Mouse (Mus musculus) spleen, adult 2 months (tissue): ENCODE results near the gene Nop2. TPM values are rescaled to one million over a fixed set of nuclear protein-coding genes. Genes with fewer than 3 reads are reported as not detected.

Experiments used
- DNase-seq, 2 experiments: peaks; one replicate each; pipeline versions ENCODE4 v3.0.0 to v3.0.0-alpha.2; 2012 to 2021; ENCODE audit warnings: low spot score in 2 of 2, low read depth in 1 of 2
- H3K27ac ChIP-seq: fragments of 200-500 bp; 2 replicates; pipeline ENCODE4 v1.5.1; 2012; ENCODE audit warnings: low read length, inconsistent platforms; ENCODE audit not compliant: insufficient read depth
- H3K27me3 ChIP-seq: fragments of 200-500 bp; 2 replicates; pipeline ENCODE4 v1.6.1; 2012; ENCODE audit warnings: mild to moderate bottlenecking, moderate library complexity, low read length, inconsistent platforms; ENCODE audit not compliant: control insufficient read depth, insufficient read depth
- H3K36me3 ChIP-seq: fragments of 200-500 bp; 2 replicates; pipeline ENCODE4 v1.6.1; 2012; ENCODE audit warnings: mild to moderate bottlenecking, low read length, inconsistent platforms; ENCODE audit not compliant: control insufficient read depth, insufficient read depth
- H3K4me1 ChIP-seq: fragments of 200-500 bp; 2 replicates; pipeline ENCODE4 v1.6.1; 2011; ENCODE audit warnings: inconsistent platforms; ENCODE audit not compliant: control insufficient read depth, insufficient read depth, insufficient read length
- H3K4me3 ChIP-seq: fragments of 200-500 bp; 2 replicates; pipeline ENCODE4 v1.5.1; 2011; ENCODE audit warnings: mild to moderate bottlenecking, inconsistent platforms; ENCODE audit not compliant: insufficient read depth, insufficient read length; ENCODE audit errors: extremely low read depth
- CTCF ChIP-seq: fragments of 200-500 bp; IDR thresholded peaks from 2 replicates; pipeline ENCODE4 v1.5.1; 2011; ENCODE audit warnings: mild to moderate bottlenecking, inconsistent platforms; ENCODE audit not compliant: insufficient read depth, insufficient read length, insufficient replicate concordance; ENCODE audit errors: extremely low read depth
- POLR2A ChIP-seq: fragments of 200-500 bp; IDR thresholded peaks from 2 replicates; pipeline ENCODE4 v1.6.1; 2011; ENCODE audit warnings: low read depth, low read length, inconsistent platforms
- WGBS: fragments of 180-500 bp; shearing (Covaris S2); methylation state at CpG from one replicate; pipeline ENCODE4 v1.1.7; 2018; 5-methylcytosine and 5-hydroxymethylcytosine counted together
- polyA plus RNA-seq: library from polyadenylated mRNA; depleted of rRNA; stranded (reverse); fragments of >200 nt; gene quantifications from 2 replicates; pipeline ENCODE4 v1.2.3, GENCODE M21; 2012

Nop2 gene
- polyA plus RNA-seq, 1 experiment = 14.0 TPM

DNA sequence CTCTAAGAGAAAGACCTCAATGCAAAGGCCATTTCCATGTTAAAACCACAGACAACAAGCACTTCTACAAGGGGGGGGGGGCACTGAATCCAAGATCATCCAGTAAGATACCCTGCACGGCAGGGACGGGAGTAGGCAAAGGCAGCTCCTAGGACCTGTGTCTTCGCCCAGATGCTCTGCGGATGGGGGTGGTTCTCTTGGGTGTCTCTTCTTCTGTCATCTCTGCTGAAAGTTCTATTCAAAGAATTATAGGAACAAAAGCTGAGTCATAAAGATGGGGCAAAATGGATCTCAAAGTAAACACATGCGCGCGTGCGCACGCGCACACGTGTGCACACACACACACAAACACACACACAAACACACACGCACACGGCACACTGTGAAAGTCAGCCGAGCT lies 36.4 kb downstream of the Nop2 start:
- Histone ChIP-seq H3K27me3 (no peaks in the 10 kb centered on the region), H3K4me1 (peaks cover 10% of the 10 kb centered on the region; the same call in 1 of the 2 replicates), H3K4me3 (no peak overlapping the region), H3K27ac (no peak overlapping the region), H3K36me3 (peaks cover 12% of the 10 kb centered on the region)
- WGBS = 96% methylated on average over 14 of the region's 14 CpGs
- no peak for TF ChIP-seq CTCF
- TF ChIP-seq POLR2A = no peak
- no peak for DNase-seq

DNA sequence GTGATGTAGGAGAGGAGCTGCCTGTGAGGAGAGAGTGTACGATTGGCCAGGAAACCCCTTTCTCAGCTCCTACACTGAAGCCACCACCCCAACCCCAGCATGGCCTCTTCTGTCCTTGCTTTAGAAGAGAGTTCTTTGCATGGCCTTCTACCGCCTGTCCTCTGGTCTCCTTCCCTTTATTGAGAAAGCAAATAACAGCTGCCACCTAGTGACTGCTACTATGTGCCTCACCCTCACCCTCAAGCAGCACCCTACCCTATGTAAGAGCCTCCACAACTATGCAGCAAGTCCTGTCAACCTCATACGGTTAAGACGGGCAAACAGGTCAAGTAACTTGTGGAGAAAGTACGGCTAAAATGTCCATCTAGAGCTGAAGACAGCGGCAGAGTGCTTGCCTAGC lies 38.5 kb downstream of the Nop2 start:
- TF ChIP-seq POLR2A (no peak), CTCF (no peak)
- Histone ChIP-seq H3K27me3 (no peaks in the 10 kb centered on the region), H3K4me3 (no peak overlapping the region), H3K27ac (no peak overlapping the region), H3K36me3 (peaks cover 17% of the 10 kb centered on the region), H3K4me1 (no peaks in the 10 kb centered on the region; the same call in 1 of the 2 replicates)
- 87% methylated on average over 6 of the region's 6 CpGs for WGBS
- DNase-seq = no peak

DNA sequence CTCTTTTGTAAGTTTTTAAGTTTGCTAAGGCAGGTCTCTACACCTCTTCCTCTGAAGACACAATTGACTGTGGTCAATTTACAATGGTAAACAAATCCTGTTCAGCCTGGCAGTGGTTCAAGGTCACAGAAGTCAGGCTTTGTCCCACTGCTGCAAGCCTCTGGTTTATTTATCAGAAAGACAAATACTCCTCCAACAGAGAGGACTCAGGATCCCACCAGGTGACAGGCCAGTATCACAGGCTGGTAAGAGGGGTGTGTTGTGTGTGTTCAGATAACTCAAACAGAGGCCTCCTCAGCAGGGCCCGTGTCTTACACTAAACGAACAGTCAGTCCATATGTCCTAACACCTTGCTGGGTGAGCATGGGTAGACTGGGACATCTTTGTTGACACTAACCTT lies 40.8 kb downstream of the Nop2 start:
- Histone ChIP-seq H3K27me3 (no peaks in the 10 kb centered on the region), H3K4me1 (no peaks in the 10 kb centered on the region), H3K4me3 (no peak overlapping the region), H3K36me3 (peaks cover 28% of the 10 kb centered on the region), H3K27ac (no peak overlapping the region)
- no peak for TF ChIP-seq CTCF
- no peak for TF ChIP-seq POLR2A
- 100% methylated on average over 2 of the region's 2 CpGs for WGBS
- no peak for DNase-seq

DNA sequence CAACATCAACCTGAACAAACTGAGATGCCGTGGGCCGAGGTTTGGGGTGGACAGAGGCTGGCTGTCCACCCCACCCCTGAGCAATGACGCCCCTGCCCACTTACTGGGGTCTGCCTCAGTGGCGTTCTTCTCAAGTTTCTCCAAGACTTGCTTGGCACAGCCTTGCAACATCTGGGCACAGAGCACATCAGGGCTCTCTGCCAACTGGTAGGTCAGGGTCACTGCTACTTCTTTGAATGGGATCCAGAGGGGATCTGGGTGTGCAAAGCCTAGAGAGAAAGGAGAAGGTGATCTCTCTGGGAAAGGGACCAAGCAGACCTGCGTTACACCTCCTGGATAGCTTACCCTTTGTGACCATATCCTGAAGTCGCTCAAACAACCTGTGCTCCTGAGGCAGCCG lies 41.5 kb downstream of the Nop2 start:
- H3K36me3 ChIP-seq = peaks cover 32% of the 10 kb centered on the region

DNA sequence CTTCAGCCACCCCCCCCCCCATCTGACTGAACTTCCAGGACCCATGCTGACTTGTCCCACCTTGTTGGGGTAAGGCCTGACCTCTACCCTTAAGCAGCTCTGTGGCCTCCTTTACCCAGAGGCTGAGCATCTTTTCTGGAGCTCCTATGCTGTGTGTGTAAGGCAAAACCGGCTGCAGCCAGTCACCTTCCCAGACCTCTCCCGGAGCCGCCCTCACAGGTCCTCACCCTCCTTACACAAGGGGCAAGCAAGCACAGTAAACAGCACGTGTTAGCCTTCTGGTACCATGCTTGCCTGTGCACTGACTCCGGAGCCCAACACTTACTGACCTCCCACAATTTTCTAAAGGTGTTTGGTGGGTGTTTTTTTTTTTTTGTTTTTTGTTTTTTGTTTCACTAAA lies 43.8 kb downstream of the Nop2 start:
- peaks cover 38% of the 10 kb centered on the region for H3K36me3 ChIP-seq
- TF ChIP-seq POLR2A (no peak), CTCF (no peak)
- no peak overlapping the region for H3K27ac ChIP-seq
- no peak for DNase-seq
- H3K4me1 ChIP-seq = no peaks in the 10 kb centered on the region
- no peak overlapping the region for H3K4me3 ChIP-seq
- no peaks in the 10 kb centered on the region for H3K27me3 ChIP-seq
- WGBS = 98% methylated on average over 5 of the region's 5 CpGs

More for the DNA sequence above, 41.5 kb downstream of the Nop2 start:
- H3K27me3 ChIP-seq = no peaks in the 10 kb centered on the region
- no peak for DNase-seq
- H3K4me3 ChIP-seq = no peak overlapping the region
- H3K27ac ChIP-seq = no peak overlapping the region
- H3K4me1 ChIP-seq = no peaks in the 10 kb centered on the region
- TF ChIP-seq POLR2A = no peak
- TF ChIP-seq CTCF = no peak
- WGBS = 95% methylated on average over 7 of the region's 7 CpGs

DNA sequence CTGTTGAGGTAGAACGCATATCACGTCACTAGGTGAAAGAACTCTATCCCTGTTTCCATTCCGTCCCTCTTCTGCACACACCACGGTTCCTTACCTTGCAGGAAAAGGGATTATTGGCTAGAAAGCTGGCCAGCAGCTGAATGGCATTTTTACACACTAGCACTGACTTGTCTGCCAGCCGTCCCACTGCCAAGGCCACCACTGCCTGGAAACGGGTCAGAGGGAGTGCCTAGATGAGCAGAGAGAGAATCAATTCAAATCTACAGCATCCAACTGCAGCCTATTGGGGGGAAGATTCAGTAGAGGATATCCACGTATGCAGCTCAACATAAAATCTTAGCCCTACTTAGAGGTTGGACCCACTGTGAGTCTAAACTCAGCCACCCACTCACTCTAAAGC lies 47.9 kb downstream of the Nop2 start:
- DNase-seq = no peak
- TF ChIP-seq POLR2A (no peak), CTCF (no peak)
- 97% methylated on average over 7 of the region's 7 CpGs for WGBS
- Histone ChIP-seq H3K4me1 (no peaks in the 10 kb centered on the region), H3K36me3 (peaks cover 40% of the 10 kb centered on the region), H3K4me3 (no peak overlapping the region), H3K27ac (no peak overlapping the region), H3K27me3 (no peaks in the 10 kb centered on the region)

DNA sequence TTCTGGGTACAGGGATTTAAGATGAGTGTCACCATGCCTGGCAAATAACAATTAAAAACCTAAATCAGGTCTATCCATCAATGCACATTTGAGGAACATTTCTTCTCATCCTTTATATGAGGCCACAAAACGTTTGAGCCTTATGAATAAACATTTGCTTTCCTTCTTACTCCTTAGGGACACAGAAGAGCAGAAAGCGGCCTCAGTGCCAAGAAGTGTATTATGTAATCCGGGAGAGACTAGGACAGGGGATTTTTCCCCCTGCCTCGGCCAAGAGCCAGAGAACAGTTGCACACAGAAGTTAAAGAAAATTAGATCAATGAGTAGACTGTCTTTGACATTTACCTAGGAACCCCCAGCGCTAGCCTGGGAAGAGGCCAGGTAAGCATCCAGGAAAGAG lies 50.4 kb downstream of the Nop2 start:
- Histone ChIP-seq H3K4me1 (no peaks in the 10 kb centered on the region), H3K4me3 (no peak overlapping the region), H3K27me3 (no peaks in the 10 kb centered on the region), H3K36me3 (peaks cover 42% of the 10 kb centered on the region), H3K27ac (no peak overlapping the region)
- no peak for DNase-seq
- no peak for TF ChIP-seq POLR2A
- TF ChIP-seq CTCF = no peak
- 87% methylated on average over 5 of the region's 5 CpGs for WGBS
